Mouse (Mus musculus) 3134 (cell line): Measurements from ENCODE around the gene C6.

ENCODE experiments used
- DNase-seq: peaks from one replicate; pipeline ENCODE4 v3.0.0-alpha.2; 2011; ENCODE audit warnings: low spot score; ENCODE audit not compliant: insufficient read length; ENCODE audit errors: extremely low read depth

The C6 gene

DNA sequence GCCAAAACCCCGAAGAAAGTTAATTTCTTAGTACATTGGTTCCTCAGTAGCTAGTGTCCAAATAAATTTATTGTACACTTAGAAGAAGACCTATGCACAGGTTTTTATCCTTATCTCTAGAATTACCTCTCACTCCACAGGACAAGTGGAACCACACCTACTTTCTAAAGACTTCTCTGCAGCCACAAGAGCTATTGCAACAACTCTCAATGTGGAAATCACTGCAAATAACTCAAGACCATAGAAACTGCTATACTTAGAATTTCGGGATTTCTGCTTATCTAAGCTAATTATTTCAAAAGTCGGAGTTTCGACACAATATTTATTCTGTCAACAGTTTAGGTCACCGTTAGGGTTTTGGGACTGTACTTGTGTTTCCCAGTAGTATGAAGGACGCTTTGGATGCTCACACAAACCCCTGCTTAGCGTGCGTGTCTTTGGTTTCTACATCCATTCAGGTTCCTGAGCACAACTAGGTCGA is at the start of gene C6:
C6 (plus strand) TSS at position 346 of the 481 bp plus-strand sequence.
- no peak for DNase-seq

DNA sequence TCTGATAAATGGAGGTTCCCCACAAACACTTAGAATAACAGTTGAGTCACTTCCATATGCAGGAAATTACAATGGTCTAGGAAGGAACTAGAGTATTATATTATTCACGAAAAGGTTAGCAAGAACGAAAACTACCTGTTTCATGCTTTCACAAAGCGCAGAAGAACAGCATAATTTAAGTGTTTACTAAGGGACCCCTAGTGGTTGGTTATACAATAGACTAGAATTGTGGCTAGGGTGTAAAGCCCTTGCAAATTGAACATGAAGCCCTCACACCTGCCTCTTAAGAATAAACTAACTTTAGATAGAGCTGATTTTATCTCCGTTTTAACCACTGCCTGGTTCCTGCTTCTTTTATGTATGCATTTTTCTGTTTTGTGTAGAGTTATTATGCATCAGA is 29.4 kb upstream of the C6 start:
- DNase-seq = no peak

- DNase-seq = no peak
These were observed 7.2 kb downstream of the C6 start for GRCm38 (mm10) chr15:4734150-4734549.

DNA sequence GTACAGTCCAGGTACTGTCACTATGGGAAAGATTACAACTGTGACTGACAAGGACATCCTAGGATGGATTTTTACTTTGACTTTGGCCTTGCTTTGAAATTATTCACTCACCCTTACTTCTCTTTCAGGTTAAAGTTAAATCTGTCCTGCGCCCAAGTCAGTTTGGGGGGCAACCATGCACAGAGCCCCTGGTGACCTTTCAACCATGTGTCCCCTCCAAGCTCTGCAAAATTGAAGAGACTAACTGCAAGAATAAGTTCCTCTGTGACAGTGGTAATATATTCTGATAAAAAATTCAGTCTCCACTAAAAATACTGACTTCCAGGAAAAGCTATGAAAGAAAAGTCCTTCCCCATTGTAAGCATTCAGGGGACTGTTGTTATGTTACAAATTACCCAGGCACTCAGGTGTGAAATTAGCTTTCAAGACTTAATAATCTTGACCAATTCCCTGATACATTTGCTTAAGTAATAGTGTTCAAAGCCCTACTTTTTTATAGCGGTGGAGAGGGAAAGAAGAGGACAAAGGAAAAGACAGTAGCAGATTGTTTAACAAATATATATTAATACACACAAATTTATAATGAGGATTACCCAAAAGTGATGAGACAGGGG is 8.1 kb downstream of the C6 start:
- no peak for DNase-seq

DNA sequence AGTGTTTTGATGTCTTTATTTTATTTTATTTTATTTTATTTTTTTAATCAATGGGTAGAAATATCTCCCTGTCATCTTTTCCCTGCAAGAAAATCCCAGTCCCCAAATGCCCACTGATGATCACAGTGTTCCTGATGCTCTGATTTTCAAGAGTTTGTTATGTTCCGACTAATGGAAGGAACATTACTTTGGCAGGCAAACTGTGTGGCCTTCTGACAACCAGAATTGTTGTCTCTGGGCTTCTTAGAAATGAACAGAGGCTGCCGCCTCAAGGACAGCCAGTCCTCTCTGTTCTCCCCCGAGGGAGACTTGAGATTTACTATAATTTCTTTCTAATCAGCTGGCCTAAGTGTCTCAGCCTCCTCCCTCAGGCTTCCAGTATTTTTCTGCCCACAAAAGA is 20.7 kb downstream of the C6 start:
- DNase-seq = no peak

GRCm38 (mm10) chr15:4790378-4790777 is 63.4 kb downstream of the C6 start:
- DNase-seq = no peak

GRCm38 (mm10) chr15:4796861-4797260 is 69.9 kb downstream of the C6 start:
- DNase-seq = no peak

DNA sequence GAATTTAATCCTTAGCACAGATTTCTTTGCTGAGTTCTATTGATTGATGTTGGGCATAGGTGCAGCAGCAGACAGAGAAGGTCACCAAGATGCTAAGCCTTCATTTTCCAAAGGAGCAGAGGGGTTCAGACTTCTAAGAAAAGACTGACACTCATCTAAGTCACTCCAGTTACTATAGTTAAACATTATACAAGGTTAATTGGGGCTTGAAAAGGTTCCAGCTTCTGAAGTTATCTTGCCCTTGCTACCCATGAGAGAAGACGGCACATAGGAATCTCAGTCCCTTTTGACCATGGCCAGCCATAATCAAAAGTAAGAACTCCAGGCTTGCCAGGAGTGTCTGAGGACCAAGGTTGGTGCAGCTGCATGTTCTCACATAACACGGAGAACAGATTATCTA is 77.3 kb downstream of the C6 start:
- DNase-seq = no peak

- no peak for DNase-seq
These were observed 81.2 kb downstream of the C6 start for GRCm38 (mm10) chr15:4808131-4808530.

DNA sequence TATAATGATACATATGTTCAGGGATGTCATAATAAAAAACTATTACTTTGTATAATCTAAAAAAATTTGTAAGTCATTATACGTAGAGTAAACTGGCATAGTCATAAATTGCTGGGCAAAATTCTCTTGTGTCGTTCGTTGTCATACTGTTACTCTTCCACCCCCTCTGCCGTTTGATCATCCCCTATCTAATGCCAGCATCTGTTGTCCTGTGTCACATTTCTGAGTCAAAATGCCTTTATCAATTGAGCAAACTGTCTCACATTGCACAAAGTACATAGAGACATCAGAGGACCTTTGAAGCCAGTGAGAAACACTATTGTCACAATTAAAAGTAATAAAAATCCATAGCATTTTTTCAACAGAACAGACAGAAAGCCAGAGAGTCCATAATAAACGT is 88.0 kb downstream of the C6 start:
- no peak for DNase-seq

- no peak for DNase-seq
These were observed 88.7 kb downstream of the C6 start for GRCm38 (mm10) chr15:4815711-4816110.

DNA sequence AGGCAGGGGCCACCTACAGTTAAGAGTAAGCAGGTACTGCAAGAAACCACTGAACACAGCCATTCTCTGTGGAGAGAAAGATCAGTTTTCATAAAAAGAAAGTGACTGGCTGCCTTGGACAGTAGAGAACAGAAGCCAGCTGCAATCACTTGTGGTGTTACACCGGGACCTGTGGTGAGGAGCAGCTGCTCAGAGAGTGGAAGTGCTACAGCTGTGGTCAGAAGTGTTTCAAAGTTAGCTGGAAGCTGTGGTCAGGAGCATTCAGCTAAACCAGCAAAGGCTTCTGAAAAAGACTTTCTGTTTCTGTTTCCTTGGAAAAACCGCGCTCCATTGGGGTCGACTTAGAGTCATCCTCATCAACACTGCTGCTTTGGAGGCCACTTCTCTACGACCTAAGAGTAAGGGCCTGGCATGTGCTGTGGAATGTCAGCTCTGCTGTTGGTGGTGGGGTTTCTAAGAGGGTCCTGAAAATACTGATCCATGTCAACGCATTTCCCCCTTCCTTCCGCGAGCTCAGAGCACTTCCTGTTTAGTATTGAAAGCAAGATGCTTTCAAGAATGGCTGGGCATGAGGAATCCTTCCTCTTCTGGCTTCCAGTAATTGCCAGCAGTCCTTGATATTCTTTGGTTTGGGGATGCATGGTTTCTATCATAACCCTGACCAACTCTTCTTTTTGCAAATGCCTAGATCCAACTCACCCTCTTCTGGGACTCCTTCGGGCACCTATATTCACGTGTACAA is 89.9 kb downstream of the C6 start:
- no peak for DNase-seq

- no peak for DNase-seq
These were observed 91.5 kb downstream of the C6 start for GRCm38 (mm10) chr15:4818437-4818836.

GRCm38 (mm10) chr15:4821161-4821560 is 94.2 kb downstream of the C6 start:
- DNase-seq = no peak

DNA sequence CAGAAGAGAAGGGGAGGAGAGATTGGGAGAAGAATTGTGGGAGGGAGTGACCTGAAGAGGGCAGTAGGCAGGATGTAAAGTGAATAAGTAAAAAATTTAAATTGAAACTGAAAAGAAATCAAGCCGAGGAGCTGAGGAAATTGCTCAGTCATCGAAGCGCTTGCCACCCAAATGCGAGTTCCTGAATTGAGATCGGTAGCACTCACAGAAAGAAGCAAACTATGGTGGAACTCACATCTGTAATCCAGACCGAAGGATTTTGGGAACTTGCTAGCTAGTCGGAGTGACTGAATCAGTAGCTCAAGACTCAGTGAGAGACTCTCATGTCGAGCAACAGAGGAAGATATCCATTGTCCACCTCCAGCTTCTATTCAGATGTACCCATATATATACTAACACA is 94.8 kb downstream of the C6 start:
- DNase-seq = no peak

GRCm38 (mm10) chr15:4827736-4828135 is 100.8 kb downstream of the C6 start:
- DNase-seq = no peak

- DNase-seq = no peak
These were observed 109.4 kb downstream of the C6 start for GRCm38 (mm10) chr15:4836354-4836753.

GRCm38 (mm10) chr15:4850015-4850414 is 123.0 kb downstream of the C6 start:
- DNase-seq = no peak
